Mouse (Mus musculus) liver, embryonic 16.5 days (tissue): ENCODE measurements around the gene Dnajb12. TPM values are rescaled to one million over a fixed set of nuclear protein-coding genes. Genes with fewer than 3 reads are reported as not detected.
"Not testable (repeated sequence)": the region's sequence is repeated elsewhere in the genome, so short reads cannot be mapped to it uniquely, and the experiment has no call there.

Experiments
- ATAC-seq: fragments of 200-750 bp; cut with Nextera tagmentation; 2 replicates; pipeline ENCODE4 v1.8.0; 2017; ENCODE audit warnings: low read depth, mild to moderate bottlenecking, moderate number of reproducible peaks, moderate library complexity
- H3K27ac ChIP-seq: fragments of 300-500 bp; sonication (generic); 2 replicates; pipeline ENCODE4 v1.5.1; 2014; ENCODE audit warnings: mild to moderate bottlenecking, low read length
- H3K27me3 ChIP-seq: fragments of 300-500 bp; sonication (generic); 2 replicates; pipeline ENCODE4 v1.6.1; 2014; ENCODE audit warnings: low read depth, low read length, mixed read lengths; ENCODE audit not compliant: control insufficient read depth, insufficient read depth
- H3K36me3 ChIP-seq: fragments of 300-500 bp; sonication (generic); 2 replicates; pipeline ENCODE4 v1.6.1; 2014; ENCODE audit warnings: mild to moderate bottlenecking; ENCODE audit not compliant: control insufficient read depth, insufficient read depth
- H3K4me1 ChIP-seq: fragments of 300-500 bp; sonication (generic); 2 replicates; pipeline ENCODE4 v1.6.1; 2014; ENCODE audit warnings: low read depth, low read length, mixed read lengths; ENCODE audit not compliant: control insufficient read depth
- H3K4me2 ChIP-seq: fragments of 300-500 bp; sonication (generic); 2 replicates; pipeline ENCODE4 v1.6.1; 2014; ENCODE audit warnings: low read depth, low read length, mixed read lengths
- H3K4me3 ChIP-seq: fragments of 300-500 bp; sonication (generic); 2 replicates; pipeline ENCODE4 v1.5.1; 2014; ENCODE audit warnings: low read depth, mild to moderate bottlenecking, low read length
- H3K9ac ChIP-seq: fragments of 300-500 bp; sonication (generic); 2 replicates; pipeline ENCODE4 v1.6.1; 2014; ENCODE audit warnings: low read depth, low read length
- H3K9me3 ChIP-seq: fragments of 300-500 bp; sonication (generic); replicated peaks from 2 replicates; pipeline ENCODE4 v1.6.1; 2016; ENCODE audit warnings: low read length; ENCODE audit not compliant: control insufficient read depth
- WGBS: fragments of 180-500 bp; shearing (Covaris S2); extraction: QIAGEN DNeasy Blood & Tissue Kit; methylation state at CpG from one replicate; pipeline ENCODE4 v1.1.7; 2014; ENCODE audit not compliant: insufficient replicate concordance; 5-methylcytosine and 5-hydroxymethylcytosine counted together
- polyA plus RNA-seq: library from polyadenylated mRNA; unstranded; fragments of >200 nt; fragmentation: Nextera tagmentation; extraction: Ambion mirVana; gene quantifications from 2 replicates; pipeline ENCODE4 v1.2.1, GENCODE M21; 2015

Dnajb12 gene
- polyA plus RNA-seq, 1 experiment from 2014 or later, result 15.5 TPM

GRCm38 (mm10) chr10:59864232-59864875 is 15.0 kb upstream of the Dnajb12 start:
- peaks cover 6% of the 10 kb centered on the region for H3K4me1 ChIP-seq
- H3K4me3 ChIP-seq, result no peak overlapping the region
- no peak overlapping the region for H3K9ac ChIP-seq
- H3K27ac ChIP-seq, result no peak overlapping the region; the same call in 1 of the 2 replicates
- H3K27me3 ChIP-seq, result no peaks in the 10 kb centered on the region
- H3K9me3 ChIP-seq, result no peaks in the 10 kb centered on the region
- 86% methylated on average over 19 of the region's 19 CpGs for WGBS
- no peak overlapping the region for H3K4me2 ChIP-seq
- H3K36me3 ChIP-seq, result peaks cover 3% of the 10 kb centered on the region; the same call in 1 of the 2 replicates
- no peak for ATAC-seq

GRCm38 (mm10) chr10:59864884-59865726 is 14.3 kb upstream of the Dnajb12 start:
- no peak overlapping the region for H3K9ac ChIP-seq
- H3K27ac ChIP-seq, result no peak overlapping the region
- 28% methylated on average over 13 of the region's 13 CpGs for WGBS
- peaks cover 3% of the 10 kb centered on the region; the same call in 1 of the 2 replicates for H3K36me3 ChIP-seq
- peak; percentile 75 for ATAC-seq
- H3K9me3 ChIP-seq, result no peaks in the 10 kb centered on the region
- no peak overlapping the region for H3K4me2 ChIP-seq
- peaks cover 6% of the 10 kb centered on the region for H3K4me1 ChIP-seq
- H3K4me3 ChIP-seq, result no peak overlapping the region
- no peaks in the 10 kb centered on the region for H3K27me3 ChIP-seq

GRCm38 (mm10) chr10:59868266-59868665 is 11.1 kb upstream of the Dnajb12 start:
- H3K4me3 ChIP-seq, result no peak overlapping the region
- no peak overlapping the region for H3K27ac ChIP-seq
- H3K36me3 ChIP-seq, result peaks cover 3% of the 10 kb centered on the region; the same call in 1 of the 2 replicates
- no peaks in the 10 kb centered on the region; the same call in 1 of the 2 replicates for H3K9me3 ChIP-seq
- ATAC-seq, result no peak
- peaks cover 14% of the 10 kb centered on the region for H3K4me1 ChIP-seq
- no peaks in the 10 kb centered on the region for H3K27me3 ChIP-seq
- H3K4me2 ChIP-seq, result no peak overlapping the region
- WGBS, result 62% methylated on average over 11 of the region's 11 CpGs
- no peak overlapping the region for H3K9ac ChIP-seq

- no peak overlapping the region for H3K9ac ChIP-seq
- no peak for ATAC-seq
- H3K27ac ChIP-seq, result no peak overlapping the region
- H3K9me3 ChIP-seq, result no peaks in the 10 kb centered on the region; the same call in 1 of the 2 replicates
- H3K4me1 ChIP-seq, result peaks cover 26% of the 10 kb centered on the region
- no peak overlapping the region for H3K4me2 ChIP-seq
- H3K4me3 ChIP-seq, result no peak overlapping the region
- 79% methylated on average over 6 of the region's 6 CpGs for WGBS
- no peaks in the 10 kb centered on the region for H3K27me3 ChIP-seq
- H3K36me3 ChIP-seq, result no peaks in the 10 kb centered on the region
These were observed 9.3 kb upstream of the Dnajb12 start for GRCm38 (mm10) chr10:59870038-59870437.

DNA sequence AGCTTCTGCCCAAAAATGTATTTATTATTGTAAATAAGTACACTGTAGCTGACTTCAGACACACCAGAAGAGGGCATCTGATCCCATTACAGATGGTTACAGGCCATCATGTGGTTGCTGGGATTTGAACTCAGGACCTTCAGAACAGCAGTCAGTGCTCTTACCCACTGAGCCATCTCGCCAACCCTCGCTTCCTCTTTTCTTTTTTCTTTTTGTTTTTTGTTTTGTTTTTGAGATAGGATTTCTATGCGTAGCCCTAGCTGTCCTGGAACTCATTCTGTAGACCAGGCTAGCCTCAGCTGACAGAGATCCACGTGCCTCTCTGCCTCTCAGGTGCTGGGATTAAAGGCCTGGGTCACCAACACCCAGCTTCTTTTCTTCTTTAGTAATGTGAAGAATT is 6.7 kb upstream of the Dnajb12 start:
- H3K36me3 ChIP-seq, H3K27me3 ChIP-seq, H3K9me3 ChIP-seq, ATAC-seq: not testable (repeated sequence)
- peaks cover 46% of the 10 kb centered on the region for H3K4me1 ChIP-seq
- H3K9ac ChIP-seq, result peak overlapping the region; percentile 75
- H3K27ac ChIP-seq, result peak overlapping the region; percentile 99
- WGBS, result 88% methylated on average over 4 of the region's 4 CpGs
- H3K4me2 ChIP-seq, result peak overlapping the region; percentile 76
- H3K4me3 ChIP-seq, result peak overlapping the region; percentile 67; the same call in 1 of the 2 replicates

- 27% methylated on average over 5 of the region's 5 CpGs for WGBS
- H3K36me3 ChIP-seq, result no peaks in the 10 kb centered on the region
- H3K27ac ChIP-seq, result peak overlapping the region; percentile 99
- H3K4me2 ChIP-seq, result peak overlapping the region; percentile 76
- peaks cover 51% of the 10 kb centered on the region for H3K4me1 ChIP-seq
- no peaks in the 10 kb centered on the region; the same call in 1 of the 2 replicates for H3K9me3 ChIP-seq
- H3K27me3 ChIP-seq, result no peaks in the 10 kb centered on the region
- peak; percentile 70 for ATAC-seq
- peak overlapping the region; percentile 67 for H3K4me3 ChIP-seq
- peak overlapping the region; percentile 75 for H3K9ac ChIP-seq
These were observed 6.2 kb upstream of the Dnajb12 start for GRCm38 (mm10) chr10:59873206-59873605.

GRCm38 (mm10) chr10:59873613-59874012 is 5.7 kb upstream of the Dnajb12 start:
- peaks cover 54% of the 10 kb centered on the region for H3K4me1 ChIP-seq
- peak; percentile 75 for ATAC-seq
- no peaks in the 10 kb centered on the region for H3K27me3 ChIP-seq
- no peaks in the 10 kb centered on the region; the same call in 1 of the 2 replicates for H3K9me3 ChIP-seq
- peak overlapping the region; percentile 99 for H3K27ac ChIP-seq
- 20% methylated on average over 5 of the region's 5 CpGs for WGBS
- H3K4me3 ChIP-seq, result peak overlapping the region; percentile 67
- H3K36me3 ChIP-seq, result no peaks in the 10 kb centered on the region
- peak overlapping the region; percentile 75 for H3K9ac ChIP-seq
- peak overlapping the region; percentile 76 for H3K4me2 ChIP-seq

DNA sequence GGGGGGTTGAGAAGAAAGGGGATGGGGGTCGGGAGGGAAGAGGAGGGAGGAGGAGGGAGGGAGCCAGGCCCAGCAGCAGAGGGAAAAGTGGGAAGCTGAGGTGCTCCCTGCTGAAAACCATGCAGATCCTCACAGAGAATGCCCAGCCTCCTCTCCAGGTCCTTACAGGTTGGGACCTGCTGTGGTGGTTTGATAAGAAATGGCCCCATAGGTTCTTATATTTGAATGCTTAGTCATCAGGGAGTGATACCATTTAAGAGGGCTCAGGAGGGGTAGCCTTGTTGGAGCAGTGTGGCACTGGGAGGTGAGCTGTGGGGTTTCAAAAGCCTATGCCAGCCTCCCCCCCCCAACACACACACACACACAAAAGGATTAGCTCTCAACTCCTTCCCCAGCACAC is 4.0 kb upstream of the Dnajb12 start:
- peak; percentile 70 for ATAC-seq
- Histone ChIP-seq H3K9me3 (no peaks in the 10 kb centered on the region; the same call in 1 of the 2 replicates), H3K36me3 (no peaks in the 10 kb centered on the region), H3K27me3 (no peaks in the 10 kb centered on the region), H3K4me3 (peak overlapping the region; percentile 67), H3K4me2 (peak overlapping the region; percentile 76), H3K27ac (peak overlapping the region; percentile 99), H3K4me1 (peaks cover 57% of the 10 kb centered on the region), H3K9ac (peak overlapping the region; percentile 75)
- WGBS, result 13% methylated on average over 1 of the region's 1 CpGs
